Mouse (Mus musculus) cerebellum, adult (tissue): Measurements from ENCODE around the gene Crip1.
"Not testable (repeated sequence)": the region's sequence is repeated elsewhere in the genome, so short reads cannot be mapped to it uniquely, and the experiment has no call there.

Source experiments
- ATAC-seq: cut with Nextera tagmentation; 2 replicates; pipeline ENCODE4 v1.9.2; 2017; ENCODE audit warnings: mild to moderate bottlenecking, moderate library complexity, mixed read lengths; ENCODE audit not compliant: insufficient number of reproducible peaks, low FRiP score, low TSS enrichment

The Crip1 gene

GRCm38 (mm10) chr12:113163561-113164006, 17.5 kb downstream of the Crip1 start:
- peak; percentile 46 for ATAC-seq

- ATAC-seq = no peak
Measured at GRCm38 (mm10) chr12:113168031-113168536, 22.0 kb downstream of the Crip1 start.

- no peak for ATAC-seq
Measured at GRCm38 (mm10) chr12:113176960-113177725, 31.0 kb downstream of the Crip1 start.

GRCm38 (mm10) chr12:113181020-113181419, 34.9 kb downstream of the Crip1 start:
- ATAC-seq = no peak

GRCm38 (mm10) chr12:113184945-113185344, 38.8 kb downstream of the Crip1 start:
- ATAC-seq = no peak

GRCm38 (mm10) chr12:113185442-113186291, 39.6 kb downstream of the Crip1 start, which contains the start of gene Tmem121:
TSS of gene Tmem121 (plus strand) at chr12:113185930.
- ATAC-seq = 0 out of 2 replicates have a peak, but pooled peaks have one; percentile 22

- no peak for ATAC-seq
Measured at GRCm38 (mm10) chr12:113186326-113187010, 40.4 kb downstream of the Crip1 start.

GRCm38 (mm10) chr12:113187011-113187375, 40.9 kb downstream of the Crip1 start:
- ATAC-seq = no peak

GRCm38 (mm10) chr12:113187584-113188295, 41.6 kb downstream of the Crip1 start:
- peak; percentile 69 for ATAC-seq

GRCm38 (mm10) chr12:113188349-113189055, 42.4 kb downstream of the Crip1 start:
- ATAC-seq = no peak

- no peak for ATAC-seq
Measured at GRCm38 (mm10) chr12:113193423-113193822, 47.3 kb downstream of the Crip1 start.

GRCm38 (mm10) chr12:113199132-113199531, 53.0 kb downstream of the Crip1 start:
- not testable (repeated sequence) for ATAC-seq

GRCm38 (mm10) chr12:113201301-113201700, 55.2 kb downstream of the Crip1 start:
- ATAC-seq = no peak

- no peak for ATAC-seq
Measured at GRCm38 (mm10) chr12:113202008-113202407, 55.9 kb downstream of the Crip1 start.
